Mouse (Mus musculus) liver, postnatal 0 days (tissue): ENCODE measurements around the gene Oaz1. TPM values are rescaled to one million over a fixed set of nuclear protein-coding genes. Genes with fewer than 3 reads are reported as not detected.
A peak's percentile ranks its signal among the peaks of the same experiment; 100 is the strongest.

Experiments
- ATAC-seq: fragments of 200-750 bp; cut with Nextera tagmentation; 2 replicates; pipeline ENCODE4 v1.8.0; 2017; ENCODE audit warnings: mild to moderate bottlenecking, moderate library complexity
- DNase-seq: peaks from one replicate; pipeline ENCODE4 v3.0.0-alpha.2; 2016
- H3K27ac ChIP-seq: fragments of 300-500 bp; sonication (generic); 2 replicates; pipeline ENCODE4 v1.5.1; 2014; ENCODE audit warnings: antibody characterized with exemption, moderate library complexity, mild to moderate bottlenecking, low read depth
- H3K27me3 ChIP-seq: fragments of 300-500 bp; sonication (generic); 2 replicates; pipeline ENCODE4 v1.6.1; 2014; ENCODE audit warnings: low read length, control low read depth, mixed read lengths; ENCODE audit not compliant: insufficient read depth
- H3K36me3 ChIP-seq: fragments of 300-500 bp; sonication (generic); replicated peaks from 2 replicates; pipeline ENCODE4 v1.6.1; 2014; ENCODE audit warnings: mild to moderate bottlenecking, control low read depth, low read length, moderate library complexity, mixed read lengths; ENCODE audit not compliant: insufficient read depth
- H3K4me1 ChIP-seq: fragments of 300-500 bp; sonication (generic); 2 replicates; pipeline ENCODE4 v1.6.1; 2014; ENCODE audit warnings: antibody characterized with exemption, mild to moderate bottlenecking, control low read depth; ENCODE audit not compliant: insufficient read depth
- H3K4me2 ChIP-seq: fragments of 300-500 bp; sonication (generic); 2 replicates; pipeline ENCODE4 v1.6.1; 2014; ENCODE audit warnings: low read depth, mild to moderate bottlenecking, low read length, moderate library complexity, mixed read lengths
- H3K4me3 ChIP-seq: fragments of 300-500 bp; sonication (generic); 2 replicates; pipeline ENCODE4 v1.5.1; 2014; ENCODE audit warnings: low read depth, low read length
- H3K9ac ChIP-seq: fragments of 300-500 bp; sonication (generic); replicated peaks from 2 replicates; pipeline ENCODE4 v1.6.1; 2014; ENCODE audit warnings: mild to moderate bottlenecking, moderate library complexity
- H3K9me3 ChIP-seq: fragments of 300-500 bp; sonication (generic); 2 replicates; pipeline ENCODE4 v1.6.1; 2016; ENCODE audit warnings: mild to moderate bottlenecking, control low read depth, low read length, mixed read lengths
- CTCF ChIP-seq: sonication (generic); IDR thresholded peaks from 2 replicates; pipeline ENCODE4 v1.5.1; 2016; ENCODE audit warnings: antibody characterized with exemption, low read depth
- EP300 ChIP-seq: IDR thresholded peaks from 2 replicates; pipeline ENCODE4 v1.6.1; 2016; ENCODE audit warnings: antibody characterized with exemption, low read depth, mild to moderate bottlenecking
- WGBS: fragments of 180-500 bp; shearing (Covaris S2); extraction: QIAGEN DNeasy Blood & Tissue Kit; methylation state at CpG from one replicate; pipeline ENCODE4 v1.1.7; 2014; ENCODE audit not compliant: insufficient replicate concordance; 5-methylcytosine and 5-hydroxymethylcytosine counted together
- polyA plus RNA-seq: library from polyadenylated mRNA; unstranded; fragments of >200 nt; fragmentation: Nextera tagmentation; extraction: Ambion mirVana; gene quantifications from 2 replicates; pipeline ENCODE4 v1.2.1, GENCODE M21; 2015

Oaz1 gene
- polyA plus RNA-seq, 1 experiment from 2014 or later: 1,029 TPM

DNA sequence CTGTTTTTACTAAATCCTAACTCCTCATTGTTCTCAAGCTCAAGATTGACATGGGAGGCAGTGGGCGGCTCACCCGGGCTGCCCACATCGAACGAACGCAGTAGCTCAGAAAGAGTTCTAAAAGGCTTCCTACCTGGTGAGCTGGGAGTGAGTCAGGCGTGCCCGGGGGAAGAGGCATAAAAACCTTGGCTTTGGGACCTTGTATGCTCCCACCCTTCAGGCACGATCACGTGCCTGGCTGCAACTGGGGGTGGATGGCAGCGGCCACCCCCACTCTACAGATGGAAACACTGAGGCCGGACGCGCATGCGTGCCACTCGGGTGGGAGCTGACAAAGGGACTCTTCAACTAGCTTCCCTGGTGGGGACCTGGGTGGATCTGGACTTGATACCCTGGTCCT is 15.9 kb downstream of the Oaz1 start:
- TF ChIP-seq EP300 (no peak), CTCF (no peak)
- Histone ChIP-seq H3K4me1 (0 out of 2 replicates have a peak, but pooled peaks cover 5% of the 10 kb centered on the region), H3K36me3 (no peaks in the 10 kb centered on the region), H3K4me3 (no peak overlapping the region), H3K4me2 (no peak overlapping the region), H3K27ac (no peak overlapping the region), H3K27me3 (peaks cover 54% of the 10 kb centered on the region), H3K9ac (no peak overlapping the region), H3K9me3 (no peaks in the 10 kb centered on the region)
- DNase-seq (no peak), ATAC-seq (no peak)
- WGBS: 84% methylated on average over 15 of the region's 15 CpGs

DNA sequence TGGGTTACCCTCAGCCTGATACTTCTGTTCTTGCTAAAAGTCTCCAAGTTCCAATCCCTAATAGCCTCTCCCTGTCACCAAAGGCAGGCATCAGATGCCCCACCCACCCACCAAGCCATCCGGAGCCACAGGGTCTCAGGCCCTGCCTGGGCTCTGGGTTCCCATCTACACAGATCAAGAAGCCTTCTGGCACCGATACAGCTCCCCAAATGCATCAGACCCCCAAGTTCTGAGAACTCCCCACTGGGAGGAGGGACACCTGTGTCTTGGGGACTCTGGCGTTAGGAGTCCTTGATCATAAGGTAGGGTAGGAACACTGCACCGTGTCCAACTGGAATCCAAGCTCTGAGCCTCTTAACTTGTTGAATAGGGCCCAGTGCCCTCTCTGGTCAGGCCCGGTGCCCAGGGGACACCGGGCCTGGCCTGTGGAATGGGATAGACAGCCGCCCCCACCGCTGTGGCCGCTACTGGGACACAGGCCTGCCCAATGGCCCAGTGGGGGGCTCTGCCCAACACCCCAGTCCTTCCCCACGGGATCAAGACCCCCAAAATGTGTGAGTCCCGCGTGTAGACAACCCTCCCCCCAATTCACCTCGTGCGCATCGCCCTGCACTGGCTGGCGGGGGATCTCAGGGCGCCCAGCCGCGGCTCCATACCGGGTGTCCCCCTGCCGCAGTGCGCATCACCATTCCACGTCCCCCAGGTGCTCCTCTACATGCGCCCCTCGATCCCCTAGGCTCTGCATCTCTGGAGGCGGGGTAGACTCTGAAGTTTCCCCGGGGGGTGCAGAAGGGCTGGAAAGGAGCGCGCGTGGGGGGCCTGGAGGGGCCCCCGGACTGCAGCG is 16.9 kb downstream of the Oaz1 start:
- H3K36me3 ChIP-seq: no peaks in the 10 kb centered on the region
- no peak for DNase-seq
- H3K27ac ChIP-seq: no peak overlapping the region
- peak overlapping the region; percentile 55 for H3K4me2 ChIP-seq
- TF ChIP-seq CTCF (no peak), EP300 (no peak)
- WGBS: 16% methylated on average over 30 of the region's 32 CpGs
- no peak overlapping the region for H3K9ac ChIP-seq
- no peak for ATAC-seq
- H3K27me3 ChIP-seq: peaks cover 47% of the 10 kb centered on the region
- no peaks in the 10 kb centered on the region for H3K9me3 ChIP-seq
- H3K4me1 ChIP-seq: peaks cover 7% of the 10 kb centered on the region
- peak overlapping the region; percentile 15; the same call in 1 of the 2 replicates for H3K4me3 ChIP-seq

DNA sequence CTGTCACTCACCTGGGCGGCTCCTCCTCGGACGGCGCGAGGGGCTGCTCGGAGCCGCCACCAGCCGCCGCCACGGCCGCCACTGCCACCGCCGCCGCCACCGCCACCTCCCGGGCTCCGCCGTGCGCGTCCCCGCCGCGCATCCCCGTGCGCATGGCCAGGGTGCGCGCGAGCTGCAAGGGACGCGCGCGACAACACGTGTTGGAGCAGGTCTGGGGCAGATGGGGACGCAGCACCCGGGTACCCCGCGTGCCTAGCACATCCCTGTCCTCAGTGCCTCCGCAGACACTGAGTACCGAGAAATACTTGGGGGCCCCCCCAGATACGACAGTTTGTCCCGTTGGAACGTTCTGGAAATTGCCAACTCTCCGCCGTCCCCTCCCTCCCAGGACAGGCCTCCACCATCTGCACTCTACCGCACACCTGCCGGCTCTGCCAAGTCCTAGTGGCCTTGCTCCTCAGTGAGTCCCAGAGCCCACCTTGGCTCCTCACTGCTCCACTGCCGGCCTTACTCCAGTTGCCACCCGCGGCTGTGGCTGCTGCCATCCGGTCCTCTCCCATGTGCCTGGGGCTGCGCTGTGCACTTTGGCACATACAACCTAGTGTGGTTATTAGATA is 17.6 kb downstream of the Oaz1 start, which contains the start of gene Lingo3:
TSS of gene Lingo3 (minus strand) at position 109 of the 617 bp plus-strand sequence.
- H3K27me3 ChIP-seq: peaks cover 47% of the 10 kb centered on the region
- peak within 1 kb of the TSS; percentile 55 for H3K4me2 ChIP-seq
- peak within 1 kb of the TSS; percentile 15; the same call in 1 of the 2 replicates for H3K4me3 ChIP-seq
- 6% methylated on average over 43 of the region's 51 CpGs for WGBS
- TF ChIP-seq CTCF (no peak), EP300 (no peak)
- DNase-seq: no peak
- no peak within 1 kb of the TSS for H3K9ac ChIP-seq
- no peak; the same call in 1 of the 2 replicates for ATAC-seq
- H3K36me3 ChIP-seq: no peaks in the 10 kb centered on the region
- no peak within 1 kb of the TSS for H3K27ac ChIP-seq
- H3K4me1 ChIP-seq: peaks cover 13% of the 10 kb centered on the region
- H3K9me3 ChIP-seq: no peaks in the 10 kb centered on the region

DNA sequence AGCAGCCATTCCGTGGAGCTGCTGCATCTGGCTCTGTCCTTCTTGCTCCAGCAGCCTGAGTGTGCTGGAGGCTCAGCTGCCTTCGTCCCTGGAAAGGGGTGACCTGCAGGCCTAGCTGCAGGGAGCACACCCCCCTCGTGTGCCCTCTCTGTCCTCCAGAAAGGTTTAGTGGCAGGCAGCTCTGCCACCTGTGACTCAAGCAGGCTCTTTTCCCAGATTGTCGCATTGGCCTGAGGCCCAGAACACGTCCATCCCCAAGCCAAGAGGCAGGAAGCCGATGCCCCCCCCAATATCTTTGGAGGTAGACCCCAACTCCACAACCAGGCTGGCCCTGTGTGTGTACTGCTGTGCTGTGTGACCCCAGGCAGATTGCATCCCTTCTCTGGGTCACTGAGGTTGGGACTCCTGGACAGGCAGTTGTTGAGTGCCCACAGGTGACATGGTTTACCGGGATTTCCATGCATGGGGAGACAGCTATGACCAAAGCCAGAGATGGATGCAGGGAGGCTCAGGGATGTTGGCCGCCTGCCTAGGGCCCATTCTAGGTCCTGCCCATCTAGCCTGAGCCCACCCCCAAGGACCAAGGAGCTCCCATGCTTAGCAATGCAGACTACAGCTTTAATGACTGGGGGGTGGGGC is 18.7 kb downstream of the Oaz1 start:
- ATAC-seq: no peak
- H3K9me3 ChIP-seq: no peaks in the 10 kb centered on the region
- H3K9ac ChIP-seq: no peak overlapping the region
- no peak overlapping the region for H3K4me2 ChIP-seq
- H3K27ac ChIP-seq: no peak overlapping the region
- no peaks in the 10 kb centered on the region for H3K36me3 ChIP-seq
- WGBS: 61% methylated on average over 8 of the region's 8 CpGs
- H3K4me1 ChIP-seq: peaks cover 13% of the 10 kb centered on the region
- no peak for DNase-seq
- H3K27me3 ChIP-seq: peaks cover 47% of the 10 kb centered on the region
- H3K4me3 ChIP-seq: no peak overlapping the region
- no peak for TF ChIP-seq CTCF
- TF ChIP-seq EP300: no peak

DNA sequence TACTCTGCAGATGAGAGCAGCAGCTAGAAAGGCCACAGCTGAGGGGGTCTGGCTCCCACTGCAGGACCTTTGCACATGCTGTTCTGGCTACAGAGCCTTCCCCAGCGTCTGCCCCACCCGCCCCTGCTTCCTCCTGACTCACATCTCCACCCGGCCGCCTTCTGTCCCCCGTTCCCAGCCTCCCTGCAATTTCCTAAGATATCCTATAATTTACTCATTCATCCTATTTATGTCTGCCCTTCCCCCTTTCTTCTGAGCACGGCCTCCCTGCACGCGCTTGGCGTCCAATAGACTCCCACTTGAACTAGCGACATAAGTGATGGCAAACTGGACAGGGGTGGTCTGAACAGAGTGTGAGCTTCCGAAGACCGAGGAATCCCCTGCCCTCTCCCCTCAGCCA is 19.3 kb downstream of the Oaz1 start:
- ATAC-seq (no peak), DNase-seq (no peak)
- Histone ChIP-seq H3K4me2 (no peak overlapping the region), H3K4me1 (peaks cover 13% of the 10 kb centered on the region), H3K27ac (no peak overlapping the region), H3K9ac (no peak overlapping the region), H3K27me3 (peaks cover 45% of the 10 kb centered on the region), H3K9me3 (no peaks in the 10 kb centered on the region), H3K4me3 (no peak overlapping the region), H3K36me3 (no peaks in the 10 kb centered on the region)
- 72% methylated on average over 12 of the region's 12 CpGs for WGBS
- TF ChIP-seq EP300: no peak
- no peak for TF ChIP-seq CTCF

DNA sequence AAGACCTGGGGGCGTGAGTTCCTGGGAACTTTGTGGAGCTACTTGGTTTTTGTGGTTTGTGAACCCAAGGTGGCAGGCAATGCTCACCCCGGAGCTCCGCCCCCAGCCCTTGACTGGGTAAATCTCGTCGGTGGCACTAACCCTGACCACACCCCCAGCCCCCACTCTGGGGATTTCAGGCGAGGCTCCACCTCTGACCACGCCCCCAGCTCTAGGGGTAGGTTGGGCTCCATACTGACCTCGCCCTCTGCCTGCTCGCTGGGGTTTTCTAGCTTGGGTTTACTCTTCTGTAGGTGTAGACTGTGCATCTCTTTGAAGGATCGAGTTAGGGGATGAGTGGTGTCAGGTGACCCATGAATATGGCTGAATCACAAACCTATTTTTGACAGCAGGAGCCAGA is 22.1 kb downstream of the Oaz1 start:
- no peak overlapping the region for H3K27ac ChIP-seq
- WGBS: 8% methylated on average over 10 of the region's 10 CpGs
- no peak overlapping the region for H3K9ac ChIP-seq
- no peak overlapping the region for H3K4me2 ChIP-seq
- H3K27me3 ChIP-seq: peaks cover 23% of the 10 kb centered on the region
- TF ChIP-seq CTCF: no peak
- no peak for TF ChIP-seq EP300
- no peak overlapping the region for H3K4me3 ChIP-seq
- H3K9me3 ChIP-seq: no peaks in the 10 kb centered on the region
- peaks cover 11% of the 10 kb centered on the region for H3K4me1 ChIP-seq
- ATAC-seq (peak; percentile 82), DNase-seq (peak; percentile 85)
- H3K36me3 ChIP-seq: peaks cover 13% of the 10 kb centered on the region
